Mouse (Mus musculus) E14TG2a.4 (cell line): ENCODE data around the gene Zscan10.

ENCODE experiments used
- CTCF ChIP-seq: conservative IDR thresholded peaks from 2 replicates; pipeline ENCODE4 v1.5.1; 2014; ENCODE audit warnings: low read length
- POU5F1 ChIP-seq: IDR thresholded peaks from 2 replicates; pipeline ENCODE4 v1.6.1; 2014; ENCODE audit warnings: low read length, borderline replicate concordance

DNA sequence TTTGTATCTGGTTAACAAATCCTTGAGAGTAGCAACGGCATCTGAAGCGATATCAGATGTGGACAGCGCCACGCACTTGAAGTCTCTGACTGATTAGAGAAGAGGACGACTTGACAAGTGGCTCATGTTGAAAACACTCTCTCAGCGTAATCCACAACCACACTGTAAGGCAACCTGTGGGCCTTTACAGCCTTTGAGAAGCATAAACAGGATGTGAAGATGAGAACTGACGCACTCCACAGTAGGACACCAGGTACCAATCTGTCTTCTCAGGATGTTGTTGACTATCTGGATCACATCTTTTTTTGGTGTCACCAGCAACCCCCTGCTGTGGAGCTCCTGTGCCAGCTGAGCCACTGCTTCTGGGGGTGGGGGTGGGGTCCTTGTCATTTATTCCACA lies 19.7 kb downstream of the Zscan10 start:
- TF ChIP-seq CTCF = no peak
- TF ChIP-seq POU5F1 = no peak
